Mouse (Mus musculus): Measurements from ENCODE around the gene Hamp2. TPM values are rescaled to one million over a fixed set of nuclear protein-coding genes. Genes with fewer than 3 reads are reported as not detected.
A peak's percentile ranks its signal among the peaks of the same experiment; 100 is the strongest.
"Not testable (repeated sequence)": the region's sequence is repeated elsewhere in the genome, so short reads cannot be mapped to it uniquely, and the experiment has no call there.

The Hamp2 gene
- polyA plus RNA-seq, 1 experiment from 2014 or later: not detected

DNA sequence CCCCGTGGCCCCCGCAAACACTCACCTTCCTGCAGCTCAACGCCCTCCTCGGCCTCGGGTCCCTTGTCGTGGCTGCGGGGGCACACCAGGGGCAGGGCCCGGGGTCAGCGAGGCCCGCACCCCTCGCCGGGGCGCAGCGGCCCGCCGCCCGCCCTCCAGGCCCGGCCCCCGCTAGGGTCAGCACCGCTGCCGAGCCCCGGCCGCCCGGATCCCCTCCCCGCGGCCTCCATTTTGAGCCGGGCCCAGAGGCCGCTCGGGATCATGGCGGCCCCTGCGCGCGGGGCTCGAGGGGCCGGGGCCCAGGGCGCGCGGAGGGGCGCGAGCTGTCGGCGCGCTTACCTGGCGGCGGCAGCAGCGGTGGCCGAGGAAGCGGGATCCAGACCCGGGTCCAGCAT lies 31.9 kb upstream of the Hamp2 start:
- Histone ChIP-seq H3K4me3 (ENCODE audit: low read depth, low read length) (peak overlapping the region; percentile 98), H3K4me2 (peak overlapping the region; percentile 79), H3K9ac (ENCODE audit: low read depth, low read length) (peak overlapping the region; percentile 98), H3K27me3 (ENCODE audit: control insufficient read depth, insufficient read depth, low read length) (no peaks in the 10 kb centered on the region), H3K9me3 (replicated peaks; ENCODE audit: control insufficient read depth, low read length) (no peaks in the 10 kb centered on the region), H3K36me3 (ENCODE audit: control insufficient read depth, insufficient read depth, low read length) (peaks cover 22% of the 10 kb centered on the region), H3K27ac (ENCODE audit: low read depth, low read length) (peak overlapping the region; percentile 98), H3K4me1 (ENCODE audit: control insufficient read depth, insufficient read depth, low read length) (peaks cover 10% of the 10 kb centered on the region)
- ATAC-seq (replicated peaks; ENCODE audit: insufficient number of reproducible peaks, low FRiP score, low TSS enrichment): peak; percentile 37
- WGBS (ENCODE audit: insufficient replicate concordance): 2% methylated on average over 9 of the region's 49 CpGs

- under 1% methylated on average over 63 of the region's 64 CpGs for WGBS (ENCODE audit: insufficient replicate concordance)
- peak overlapping the region; percentile 98 for H3K9ac ChIP-seq (ENCODE audit: low read depth, low read length)
- H3K36me3 ChIP-seq (ENCODE audit: control insufficient read depth, insufficient read depth, low read length): peaks cover 22% of the 10 kb centered on the region
- H3K27ac ChIP-seq (ENCODE audit: low read depth, low read length): peak overlapping the region; percentile 98
- peak; percentile 71 for ATAC-seq (replicated peaks; ENCODE audit: insufficient number of reproducible peaks, low FRiP score, low TSS enrichment)
- H3K9me3 ChIP-seq (replicated peaks; ENCODE audit: control insufficient read depth, low read length): no peaks in the 10 kb centered on the region
- H3K4me3 ChIP-seq (ENCODE audit: low read depth, low read length): peak overlapping the region; percentile 98
- peak overlapping the region; percentile 79 for H3K4me2 ChIP-seq
- H3K4me1 ChIP-seq (ENCODE audit: control insufficient read depth, insufficient read depth, low read length): peaks cover 10% of the 10 kb centered on the region
- no peaks in the 10 kb centered on the region for H3K27me3 ChIP-seq (ENCODE audit: control insufficient read depth, insufficient read depth, low read length)
Observed at GRCm38 (mm10) chr7:30955584-30956356, 31.3 kb upstream of the Hamp2 start.

- peak overlapping the region; percentile 79 for H3K4me2 ChIP-seq
- H3K36me3 ChIP-seq (ENCODE audit: control insufficient read depth, insufficient read depth, low read length): peaks cover 24% of the 10 kb centered on the region
- no peak for ATAC-seq (replicated peaks; ENCODE audit: insufficient number of reproducible peaks, low FRiP score, low TSS enrichment)
- no peak overlapping the region for H3K27ac ChIP-seq (ENCODE audit: low read depth, low read length)
- peak overlapping the region; percentile 98 for H3K4me3 ChIP-seq (ENCODE audit: low read depth, low read length)
- no peaks in the 10 kb centered on the region for H3K9me3 ChIP-seq (replicated peaks; ENCODE audit: control insufficient read depth, low read length)
- 88% methylated on average over 12 of the region's 12 CpGs for WGBS (ENCODE audit: insufficient replicate concordance)
- no peaks in the 10 kb centered on the region for H3K27me3 ChIP-seq (ENCODE audit: control insufficient read depth, insufficient read depth, low read length)
- no peak overlapping the region for H3K9ac ChIP-seq (ENCODE audit: low read depth, low read length)
- peaks cover 10% of the 10 kb centered on the region for H3K4me1 ChIP-seq (ENCODE audit: control insufficient read depth, insufficient read depth, low read length)
Observed at GRCm38 (mm10) chr7:30954971-30955520, 30.6 kb upstream of the Hamp2 start.

GRCm38 (mm10) chr7:30954036-30954435 lies 29.6 kb upstream of the Hamp2 start:
- Histone ChIP-seq H3K27ac (ENCODE audit: low read depth, low read length) (no peak overlapping the region), H3K4me2 (no peak overlapping the region), H3K27me3 (ENCODE audit: control insufficient read depth, insufficient read depth, low read length) (no peaks in the 10 kb centered on the region), H3K9me3 (replicated peaks; ENCODE audit: control insufficient read depth, low read length) (no peaks in the 10 kb centered on the region), H3K4me1 (ENCODE audit: control insufficient read depth, insufficient read depth, low read length) (peaks cover 10% of the 10 kb centered on the region), H3K36me3 (ENCODE audit: control insufficient read depth, insufficient read depth, low read length) (peaks cover 24% of the 10 kb centered on the region), H3K4me3 (ENCODE audit: low read depth, low read length) (no peak overlapping the region), H3K9ac (ENCODE audit: low read depth, low read length) (no peak overlapping the region)
- 92% methylated on average over 3 of the region's 3 CpGs for WGBS (ENCODE audit: insufficient replicate concordance)
- no peak for ATAC-seq (replicated peaks; ENCODE audit: insufficient number of reproducible peaks, low FRiP score, low TSS enrichment)

- Histone ChIP-seq H3K4me1 (ENCODE audit: control insufficient read depth, insufficient read depth, low read length) (peaks cover 10% of the 10 kb centered on the region), H3K9ac (ENCODE audit: low read depth, low read length) (no peak overlapping the region), H3K4me3 (ENCODE audit: low read depth, low read length) (no peak overlapping the region), H3K9me3 (replicated peaks; ENCODE audit: control insufficient read depth, low read length) (no peaks in the 10 kb centered on the region), H3K27ac (ENCODE audit: low read depth, low read length) (no peak overlapping the region), H3K27me3 (ENCODE audit: control insufficient read depth, insufficient read depth, low read length) (no peaks in the 10 kb centered on the region), H3K4me2 (no peak overlapping the region), H3K36me3 (ENCODE audit: control insufficient read depth, insufficient read depth, low read length) (peaks cover 24% of the 10 kb centered on the region)
- ATAC-seq (replicated peaks; ENCODE audit: insufficient number of reproducible peaks, low FRiP score, low TSS enrichment): no peak
- 82% methylated on average over 6 of the region's 6 CpGs for WGBS (ENCODE audit: insufficient replicate concordance)
Observed at GRCm38 (mm10) chr7:30953459-30953858, 29.0 kb upstream of the Hamp2 start.

- H3K27me3 ChIP-seq (ENCODE audit: control insufficient read depth, insufficient read depth, low read length): no peaks in the 10 kb centered on the region
- 91% methylated on average over 16 of the region's 16 CpGs for WGBS (ENCODE audit: insufficient replicate concordance)
- peaks cover 24% of the 10 kb centered on the region for H3K36me3 ChIP-seq (ENCODE audit: control insufficient read depth, insufficient read depth, low read length)
Observed at GRCm38 (mm10) chr7:30952441-30953265, 28.2 kb upstream of the Hamp2 start.

DNA sequence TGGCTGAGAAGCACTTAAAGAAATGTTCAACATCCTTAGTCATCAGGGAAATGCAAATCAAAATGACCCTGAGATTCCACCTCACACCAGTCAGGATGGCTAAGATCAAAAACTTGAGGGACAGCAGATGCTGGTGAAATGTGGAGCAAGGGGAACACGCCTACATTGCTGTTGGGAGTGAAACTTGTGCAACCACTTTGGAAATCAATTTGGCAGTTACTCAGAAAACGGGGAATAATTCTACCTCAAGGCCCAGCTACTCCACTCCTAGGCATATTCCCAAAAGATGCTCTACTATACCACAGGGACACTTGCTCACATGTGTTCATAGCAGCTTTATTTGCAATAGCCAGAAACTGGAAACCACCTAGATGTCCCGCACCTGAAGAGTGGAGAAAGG lies 25.4 kb upstream of the Hamp2 start:
- not testable (repeated sequence) for H3K27ac ChIP-seq (ENCODE audit: low read depth, low read length); H3K9me3 ChIP-seq (replicated peaks; ENCODE audit: control insufficient read depth, low read length); ATAC-seq (replicated peaks; ENCODE audit: insufficient number of reproducible peaks, low FRiP score, low TSS enrichment); H3K4me1 ChIP-seq (ENCODE audit: control insufficient read depth, insufficient read depth, low read length); H3K4me3 ChIP-seq (ENCODE audit: low read depth, low read length); H3K4me2 ChIP-seq; H3K27me3 ChIP-seq (ENCODE audit: control insufficient read depth, insufficient read depth, low read length); H3K9ac ChIP-seq (ENCODE audit: low read depth, low read length)
- H3K36me3 ChIP-seq (ENCODE audit: control insufficient read depth, insufficient read depth, low read length): peaks cover 21% of the 10 kb centered on the region
- WGBS (ENCODE audit: insufficient replicate concordance): 93% methylated on average over 3 of the region's 3 CpGs

More at GRCm38 (mm10) chr7:30952441-30953265, 28.2 kb upstream of the Hamp2 start:
- Histone ChIP-seq H3K9me3 (replicated peaks; ENCODE audit: control insufficient read depth, low read length) (no peaks in the 10 kb centered on the region), H3K4me1 (ENCODE audit: control insufficient read depth, insufficient read depth, low read length) (peaks cover 4% of the 10 kb centered on the region; the same call in 1 of the 2 replicates), H3K9ac (ENCODE audit: low read depth, low read length) (no peak overlapping the region), H3K4me2 (no peak overlapping the region), H3K4me3 (ENCODE audit: low read depth, low read length) (no peak overlapping the region), H3K27ac (ENCODE audit: low read depth, low read length) (no peak overlapping the region)
- ATAC-seq (replicated peaks; ENCODE audit: insufficient number of reproducible peaks, low FRiP score, low TSS enrichment): no peak

DNA sequence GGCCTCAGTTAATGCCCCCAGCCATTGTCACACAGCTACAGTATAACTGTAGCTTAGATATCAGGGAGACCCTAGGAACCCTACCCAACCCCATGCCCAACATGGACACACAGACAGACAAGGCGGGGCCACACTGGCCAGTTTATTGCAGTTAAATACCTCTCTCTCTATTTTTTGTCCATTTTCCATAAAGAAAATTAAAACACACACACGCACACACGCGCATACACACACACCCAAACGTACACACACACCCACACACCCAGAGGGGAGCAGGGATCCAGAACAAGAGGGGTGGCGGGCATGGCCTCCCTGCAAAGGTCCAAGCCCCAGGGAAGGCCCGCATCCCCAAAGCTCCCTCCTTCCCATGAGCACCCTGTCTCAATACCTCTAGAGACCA lies 21.4 kb upstream of the Hamp2 start:
- H3K9me3 ChIP-seq (replicated peaks; ENCODE audit: control insufficient read depth, low read length): no peaks in the 10 kb centered on the region
- ATAC-seq (replicated peaks; ENCODE audit: insufficient number of reproducible peaks, low FRiP score, low TSS enrichment): no peak
- H3K27ac ChIP-seq (ENCODE audit: low read depth, low read length): no peak overlapping the region
- no peak overlapping the region for H3K4me2 ChIP-seq
- H3K27me3 ChIP-seq (ENCODE audit: control insufficient read depth, insufficient read depth, low read length): no peaks in the 10 kb centered on the region
- no peak overlapping the region for H3K4me3 ChIP-seq (ENCODE audit: low read depth, low read length)
- H3K9ac ChIP-seq (ENCODE audit: low read depth, low read length): no peak overlapping the region
- 97% methylated on average over 7 of the region's 7 CpGs for WGBS (ENCODE audit: insufficient replicate concordance)
- peaks cover 2% of the 10 kb centered on the region; the same call in 1 of the 2 replicates for H3K36me3 ChIP-seq (ENCODE audit: control insufficient read depth, insufficient read depth, low read length)
- H3K4me1 ChIP-seq (ENCODE audit: control insufficient read depth, insufficient read depth, low read length): no peaks in the 10 kb centered on the region
